Mouse (Mus musculus): ENCODE data around the gene Sult2b1. TPM values are rescaled to one million over a fixed set of nuclear protein-coding genes. Genes with fewer than 3 reads are reported as not detected.
A peak's percentile ranks its signal among the peaks of the same experiment; 100 is the strongest.

Sult2b1 gene
- polyA plus RNA-seq, 2 experiments: 0.35 to 0.43 TPM

GRCm38 (mm10) chr7:45831128-45831525 lies 46.7 kb upstream of the Sult2b1 start:
- peaks cover 48% of the 10 kb centered on the region for H3K27me3 ChIP-seq (ENCODE audit: control insufficient read depth, insufficient read depth, low read length)
- peak overlapping the region; percentile 76 for H3K4me2 ChIP-seq (ENCODE audit: low read depth)
- H3K4me1 ChIP-seq (replicated peaks; ENCODE audit: control insufficient read depth in 2 of 2, insufficient read depth in 2 of 2, low read length in 1 of 2): peaks cover 0 to 7% of the 10 kb centered on the region in 2 experiments; a peak in 3 of 4 replicates
- peaks cover 21% of the 10 kb centered on the region for H3K36me3 ChIP-seq (replicated peaks; ENCODE audit: control insufficient read depth, insufficient read depth, low read depth)
- H3K27ac ChIP-seq: no peak overlapping the region
- H3K9ac ChIP-seq (replicated peaks): peak overlapping the region; percentile 50; the same call in 1 of the 2 replicates
- ATAC-seq (ENCODE audit: insufficient read depth) (peak; percentile 7; the same call in 1 of the 2 replicates), DNase-seq (ENCODE audit: low read depth in 3 of 3, low spot score in 3 of 3) (no peak)
- peak overlapping the region; percentile 72 to 77 for H3K4me3 ChIP-seq (ENCODE audit: insufficient read depth in 1 of 2, low read depth in 2 of 2, low read length in 2 of 2)
- H3K9me3 ChIP-seq (ENCODE audit: control insufficient read depth, low read length): no peaks in the 10 kb centered on the region
- TF ChIP-seq EP300 (IDR thresholded peaks at IDR 0.05; ENCODE audit: low read depth) (no peak), CTCF (IDR thresholded peaks at IDR 0.05; ENCODE audit: low read depth) (no peak)
- WGBS (ENCODE audit: insufficient replicate concordance): 13% methylated on average over 5 of the region's 5 CpGs

- Histone ChIP-seq H3K4me3 (ENCODE audit: insufficient read depth in 1 of 2, low read depth in 2 of 2, low read length in 2 of 2) (peak within 1 kb of the TSS; percentile 72 to 77), H3K36me3 (replicated peaks; ENCODE audit: control insufficient read depth, insufficient read depth, low read depth) (peaks cover 27% of the 10 kb centered on the region), H3K9ac (replicated peaks) (peak within 1 kb of the TSS; percentile 50), H3K9me3 (ENCODE audit: control insufficient read depth, low read length) (no peaks in the 10 kb centered on the region), H3K27ac (no peak within 1 kb of the TSS), H3K4me1 (replicated peaks; ENCODE audit: control insufficient read depth in 2 of 2, insufficient read depth in 2 of 2, low read length in 1 of 2) (peaks cover 0 to 7% of the 10 kb centered on the region in 2 experiments; a peak in 3 of 4 replicates), H3K27me3 (ENCODE audit: control insufficient read depth, insufficient read depth, low read length) (peaks cover 45% of the 10 kb centered on the region), H3K4me2 (ENCODE audit: low read depth) (peak within 1 kb of the TSS; percentile 76)
- DNase-seq (ENCODE audit: low read depth in 3 of 3, low spot score in 3 of 3): peak; percentile 71 to 77 (median 75)
- peak; percentile 81 for ATAC-seq (ENCODE audit: insufficient read depth)
- TF ChIP-seq EP300 (IDR thresholded peaks at IDR 0.05; ENCODE audit: low read depth): no peak
- no peak for TF ChIP-seq CTCF (IDR thresholded peaks at IDR 0.05; ENCODE audit: low read depth)
- under 1% methylated on average over 35 of the region's 35 CpGs for WGBS (ENCODE audit: insufficient replicate concordance)
Measured at GRCm38 (mm10) chr7:45830427-45831127, 46.1 kb upstream of the Sult2b1 start, which contains the start of gene Grwd1. Gene Grwd1 (minus strand): TSS chr7:45830944.

GRCm38 (mm10) chr7:45826631-45827030 lies 42.2 kb upstream of the Sult2b1 start:
- Histone ChIP-seq H3K27me3 (ENCODE audit: control insufficient read depth, insufficient read depth, low read length) (peaks cover 6% of the 10 kb centered on the region), H3K4me1 (replicated peaks; ENCODE audit: control insufficient read depth in 2 of 2, insufficient read depth in 2 of 2, low read length in 1 of 2) (peaks cover 0 to 7% of the 10 kb centered on the region in 2 experiments; a peak in 3 of 4 replicates), H3K9me3 (ENCODE audit: control insufficient read depth, low read length) (no peaks in the 10 kb centered on the region), H3K9ac (replicated peaks) (no peak overlapping the region), H3K4me2 (ENCODE audit: low read depth) (no peak overlapping the region), H3K4me3 (ENCODE audit: insufficient read depth in 1 of 2, low read depth in 2 of 2, low read length in 2 of 2) (no peak overlapping the region), H3K27ac (no peak overlapping the region), H3K36me3 (replicated peaks; ENCODE audit: control insufficient read depth, insufficient read depth, low read depth) (peaks cover 38% of the 10 kb centered on the region)
- ATAC-seq (ENCODE audit: insufficient read depth): no peak
- TF ChIP-seq CTCF (IDR thresholded peaks at IDR 0.05; ENCODE audit: low read depth): no peak
- TF ChIP-seq EP300 (IDR thresholded peaks at IDR 0.05; ENCODE audit: low read depth): no peak
- WGBS (ENCODE audit: insufficient replicate concordance): 76% methylated on average over 7 of the region's 7 CpGs
- DNase-seq (ENCODE audit: low read depth in 3 of 3, low spot score in 3 of 3): no peak

- no peak for ATAC-seq (ENCODE audit: insufficient read depth)
- 59% methylated on average over 7 of the region's 7 CpGs for WGBS (ENCODE audit: insufficient replicate concordance)
- no peak for DNase-seq (ENCODE audit: low read depth in 3 of 3, low spot score in 3 of 3)
- H3K4me1 ChIP-seq (replicated peaks; ENCODE audit: control insufficient read depth in 2 of 2, insufficient read depth in 2 of 2, low read length in 1 of 2): peaks cover 0 to 3% of the 10 kb centered on the region in 2 experiments; a peak in 1 of 4 replicates
- no peak within 1 kb of the TSS for H3K4me3 ChIP-seq (ENCODE audit: insufficient read depth in 1 of 2, low read depth in 2 of 2, low read length in 2 of 2)
- no peak within 1 kb of the TSS for H3K27ac ChIP-seq
- no peaks in the 10 kb centered on the region for H3K9me3 ChIP-seq (ENCODE audit: control insufficient read depth, low read length)
- H3K27me3 ChIP-seq (ENCODE audit: control insufficient read depth, insufficient read depth, low read length): no peaks in the 10 kb centered on the region
- TF ChIP-seq EP300 (IDR thresholded peaks at IDR 0.05; ENCODE audit: low read depth) (no peak), CTCF (IDR thresholded peaks at IDR 0.05; ENCODE audit: low read depth) (no peak)
- H3K36me3 ChIP-seq (replicated peaks; ENCODE audit: control insufficient read depth, insufficient read depth, low read depth): peaks cover 38% of the 10 kb centered on the region
- no peak within 1 kb of the TSS for H3K9ac ChIP-seq (replicated peaks)
- H3K4me2 ChIP-seq (ENCODE audit: low read depth): no peak within 1 kb of the TSS
Measured at GRCm38 (mm10) chr7:45824598-45824997, 40.1 kb upstream of the Sult2b1 start, which contains the start of gene Kcnj14. Gene Kcnj14 (minus strand): TSS chr7:45824782.

- Histone ChIP-seq H3K4me3 (ENCODE audit: insufficient read depth in 1 of 2, low read depth in 2 of 2, low read length in 2 of 2) (no peak overlapping the region), H3K9me3 (ENCODE audit: control insufficient read depth, low read length) (no peaks in the 10 kb centered on the region), H3K4me2 (ENCODE audit: low read depth) (no peak overlapping the region), H3K9ac (replicated peaks) (no peak overlapping the region), H3K36me3 (replicated peaks; ENCODE audit: control insufficient read depth, insufficient read depth, low read depth) (peaks cover 15% of the 10 kb centered on the region), H3K4me1 (replicated peaks; ENCODE audit: control insufficient read depth in 2 of 2, insufficient read depth in 2 of 2, low read length in 1 of 2) (no peaks in the 10 kb centered on the region), H3K27me3 (ENCODE audit: control insufficient read depth, insufficient read depth, low read length) (no peaks in the 10 kb centered on the region), H3K27ac (no peak overlapping the region)
- DNase-seq (ENCODE audit: low read depth in 3 of 3, low spot score in 3 of 3) (no peak), ATAC-seq (ENCODE audit: insufficient read depth) (no peak)
- no peak for TF ChIP-seq CTCF (IDR thresholded peaks at IDR 0.05; ENCODE audit: low read depth)
- TF ChIP-seq EP300 (IDR thresholded peaks at IDR 0.05; ENCODE audit: low read depth): no peak
Measured at GRCm38 (mm10) chr7:45820913-45821312, 36.4 kb upstream of the Sult2b1 start.
